Mouse (Mus musculus): ENCODE results near the gene Bud23. TPM values are rescaled to one million over a fixed set of nuclear protein-coding genes. Genes with fewer than 3 reads are reported as not detected.

The Bud23 gene
- polyA plus RNA-seq, 1 experiment = 38.0 TPM

DNA sequence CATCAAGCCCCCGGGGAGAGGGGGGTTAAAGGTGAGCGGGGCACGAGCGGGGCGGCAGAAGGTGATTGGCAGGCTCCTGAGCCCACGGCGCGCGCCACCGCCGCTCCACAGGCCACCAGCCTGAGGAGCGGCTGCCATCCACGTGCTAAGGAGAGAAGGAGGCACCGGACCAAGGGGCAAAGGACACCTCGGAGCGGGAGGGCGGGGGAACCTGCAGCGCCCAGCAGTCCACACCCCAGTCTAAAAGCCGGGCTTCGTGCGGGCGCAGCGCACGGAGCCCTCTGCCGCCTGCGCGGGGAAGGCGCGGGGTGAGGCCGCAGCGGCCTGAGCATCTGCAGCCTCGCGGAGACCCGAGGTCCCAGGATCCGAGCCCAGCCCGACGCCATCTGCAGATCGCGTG, 24.9 kb upstream of the Bud23 start, which contains the start of gene Mlxipl:
Gene Mlxipl, plus strand, starts transcription at position 238 of the 400 bp plus-strand sequence.
- H3K27ac ChIP-seq (ENCODE audit: insufficient read depth, low read length) = no peak within 1 kb of the TSS
- no peaks in the 10 kb centered on the region for H3K4me1 ChIP-seq (ENCODE audit: control insufficient read depth, insufficient read depth, low read length)
- no peak within 1 kb of the TSS for H3K4me3 ChIP-seq (ENCODE audit: insufficient read depth, low read length)
- TF ChIP-seq CTCF (IDR thresholded peaks at IDR 0.05; ENCODE audit: borderline replicate concordance, insufficient read depth, low read length) = no peak
- TF ChIP-seq POLR2A (IDR thresholded peaks at IDR 0.05; ENCODE audit: low read depth, low read length) = no peak

DNA sequence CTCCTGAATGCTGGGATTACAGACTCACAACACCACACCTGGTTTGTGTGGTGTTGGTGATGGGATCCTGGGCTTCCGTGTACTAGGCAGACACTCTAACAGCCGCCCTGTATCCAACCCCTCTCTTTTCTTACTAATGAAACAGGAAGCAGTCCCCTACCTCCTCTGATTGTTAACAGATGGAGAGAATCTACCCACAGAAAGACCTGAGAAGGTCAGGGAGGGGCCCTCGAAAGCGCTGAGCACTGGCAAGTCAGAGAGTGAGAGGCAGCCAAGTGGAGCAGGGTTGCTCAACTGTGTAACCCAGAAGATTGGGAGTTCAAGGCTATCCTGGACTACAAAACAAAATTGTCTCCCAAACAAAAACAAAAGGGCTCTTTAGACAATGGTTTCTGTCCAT, 22.1 kb upstream of the Bud23 start:
- TF ChIP-seq POLR2A (IDR thresholded peaks at IDR 0.05; ENCODE audit: low read depth, low read length) (no peak), CTCF (IDR thresholded peaks at IDR 0.05; ENCODE audit: borderline replicate concordance, insufficient read depth, low read length) (no peak)
- Histone ChIP-seq H3K27ac (ENCODE audit: insufficient read depth, low read length) (no peak overlapping the region), H3K4me3 (ENCODE audit: insufficient read depth, low read length) (no peak overlapping the region), H3K4me1 (ENCODE audit: control insufficient read depth, insufficient read depth, low read length) (no peaks in the 10 kb centered on the region)

DNA sequence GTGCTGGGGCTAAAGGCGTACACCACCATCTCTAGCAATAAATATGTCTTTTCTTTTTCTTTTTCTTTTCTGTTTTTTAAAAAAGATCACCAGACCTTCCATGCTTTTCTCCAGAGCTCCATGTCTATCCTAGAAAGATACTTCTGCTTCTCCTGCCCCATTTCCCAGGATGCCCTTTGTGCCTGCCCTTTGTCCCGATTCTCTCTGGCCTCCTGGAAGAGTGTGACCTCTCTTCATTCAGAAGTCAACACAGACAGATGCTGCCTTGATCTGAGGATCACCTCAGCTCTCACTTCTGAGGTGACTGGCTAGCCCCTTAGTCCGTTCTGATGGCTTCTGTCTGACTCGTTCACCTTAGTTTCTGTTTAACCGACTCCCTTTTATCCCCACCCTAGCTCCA, 15.8 kb upstream of the Bud23 start:
- Histone ChIP-seq H3K4me3 (ENCODE audit: insufficient read depth, low read length) (no peak overlapping the region), H3K27ac (ENCODE audit: insufficient read depth, low read length) (no peak overlapping the region), H3K4me1 (ENCODE audit: control insufficient read depth, insufficient read depth, low read length) (no peaks in the 10 kb centered on the region)
- TF ChIP-seq CTCF (IDR thresholded peaks at IDR 0.05; ENCODE audit: borderline replicate concordance, insufficient read depth, low read length) (no peak), POLR2A (IDR thresholded peaks at IDR 0.05; ENCODE audit: low read depth, low read length) (no peak)

DNA sequence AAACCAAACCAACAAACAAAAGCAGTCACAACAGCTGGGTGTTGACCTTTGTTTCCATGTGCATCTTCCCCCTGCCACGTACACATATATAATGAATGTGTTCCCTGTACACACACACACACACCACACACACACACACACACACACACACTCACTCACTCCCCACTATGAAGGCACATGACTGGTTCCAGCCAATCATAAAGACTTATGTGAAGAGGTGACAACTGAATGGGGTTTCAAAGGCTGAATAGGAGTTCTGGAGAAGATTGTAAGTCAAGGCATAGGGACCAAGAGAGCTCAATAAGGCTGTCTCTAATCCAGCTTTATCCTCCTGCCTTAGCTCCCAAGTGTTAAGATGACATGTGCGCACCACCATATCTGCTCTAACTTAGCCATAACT, 14.8 kb upstream of the Bud23 start:
- no peak overlapping the region for H3K4me3 ChIP-seq (ENCODE audit: insufficient read depth, low read length)
- TF ChIP-seq POLR2A (IDR thresholded peaks at IDR 0.05; ENCODE audit: low read depth, low read length) (no peak), CTCF (IDR thresholded peaks at IDR 0.05; ENCODE audit: borderline replicate concordance, insufficient read depth, low read length) (no peak)
- H3K4me1 ChIP-seq (ENCODE audit: control insufficient read depth, insufficient read depth, low read length) = no peaks in the 10 kb centered on the region
- no peak overlapping the region for H3K27ac ChIP-seq (ENCODE audit: insufficient read depth, low read length)

DNA sequence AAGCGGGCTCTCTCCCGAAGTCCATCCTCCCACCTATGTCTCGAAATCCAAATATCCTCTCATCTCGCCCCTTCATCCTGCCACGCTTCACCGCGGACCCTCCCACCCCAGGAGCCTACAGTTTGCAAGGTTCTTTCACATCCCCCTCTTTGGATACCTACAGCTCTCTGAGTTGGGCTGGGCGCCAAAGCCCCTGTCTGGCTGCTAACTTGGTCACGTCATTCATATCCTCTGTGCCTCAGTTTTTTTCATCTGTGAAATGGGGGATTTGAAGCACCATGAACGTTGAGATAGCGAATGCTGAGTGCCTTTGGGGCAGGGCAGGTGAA, 13.7 kb upstream of the Bud23 start:
- Histone ChIP-seq H3K27ac (ENCODE audit: insufficient read depth, low read length) (no peak overlapping the region), H3K4me1 (ENCODE audit: control insufficient read depth, insufficient read depth, low read length) (no peaks in the 10 kb centered on the region), H3K4me3 (ENCODE audit: insufficient read depth, low read length) (peak overlapping the region; percentile 44)
- TF ChIP-seq CTCF (IDR thresholded peaks at IDR 0.05; ENCODE audit: borderline replicate concordance, insufficient read depth, low read length) (no peak), POLR2A (IDR thresholded peaks at IDR 0.05; ENCODE audit: low read depth, low read length) (no peak)

DNA sequence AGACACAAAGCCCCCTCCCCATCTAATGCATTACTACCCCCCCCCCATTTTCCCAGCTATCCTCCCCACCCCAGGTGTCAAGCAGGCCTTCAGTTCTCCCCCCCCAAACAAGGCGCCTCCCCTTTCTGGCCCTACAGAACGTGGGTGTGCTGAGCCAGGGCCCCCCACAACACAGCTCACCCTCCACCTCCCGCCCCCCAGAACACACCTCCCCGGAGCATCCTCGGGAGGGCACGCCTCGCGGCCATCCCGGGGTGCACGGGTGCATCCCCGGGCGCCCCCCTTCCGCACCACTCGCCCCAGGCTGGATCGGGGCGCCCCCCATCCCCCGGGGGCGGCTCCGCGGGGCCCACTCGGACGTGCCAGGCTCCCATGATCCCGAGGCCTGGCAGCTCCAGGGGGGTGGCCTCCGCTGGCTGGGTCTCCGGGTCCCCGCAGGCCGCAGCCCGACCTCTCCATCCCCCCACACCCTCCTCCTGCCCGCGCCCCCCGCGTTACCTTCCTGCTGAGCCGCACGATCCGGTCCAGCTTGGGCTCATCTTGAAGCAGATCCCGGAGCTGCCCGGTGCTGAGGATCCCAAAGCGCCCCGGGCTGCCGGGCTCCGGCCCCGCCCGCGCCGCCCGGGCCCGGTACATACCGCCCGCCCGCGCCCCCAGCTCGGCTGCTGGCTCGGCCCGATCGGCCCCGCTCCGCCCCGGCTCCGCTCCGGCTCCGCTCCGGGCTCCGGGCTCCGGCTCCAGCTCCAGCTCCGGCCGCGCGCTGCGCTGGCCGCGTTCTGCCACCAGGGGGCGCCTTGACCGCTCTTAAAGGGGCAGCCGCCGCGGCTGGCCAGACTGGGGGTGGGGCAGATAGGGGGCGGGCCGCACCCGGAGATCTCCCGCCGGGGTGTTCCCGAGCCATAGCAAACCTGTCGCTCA, 13.1 kb upstream of the Bud23 start, which contains the start of gene Vps37d:
Gene Vps37d, minus strand, starts transcription at position 703 of the 918 bp plus-strand sequence.
- Histone ChIP-seq H3K4me3 (ENCODE audit: insufficient read depth, low read length) (peak within 1 kb of the TSS; percentile 74), H3K4me1 (ENCODE audit: control insufficient read depth, insufficient read depth, low read length) (no peaks in the 10 kb centered on the region), H3K27ac (ENCODE audit: insufficient read depth, low read length) (no peak within 1 kb of the TSS)
- TF ChIP-seq CTCF (IDR thresholded peaks at IDR 0.05; ENCODE audit: borderline replicate concordance, insufficient read depth, low read length) (peak; percentile 33; the same call in 1 of the 2 replicates), POLR2A (IDR thresholded peaks at IDR 0.05; ENCODE audit: low read depth, low read length) (no peak)

DNA sequence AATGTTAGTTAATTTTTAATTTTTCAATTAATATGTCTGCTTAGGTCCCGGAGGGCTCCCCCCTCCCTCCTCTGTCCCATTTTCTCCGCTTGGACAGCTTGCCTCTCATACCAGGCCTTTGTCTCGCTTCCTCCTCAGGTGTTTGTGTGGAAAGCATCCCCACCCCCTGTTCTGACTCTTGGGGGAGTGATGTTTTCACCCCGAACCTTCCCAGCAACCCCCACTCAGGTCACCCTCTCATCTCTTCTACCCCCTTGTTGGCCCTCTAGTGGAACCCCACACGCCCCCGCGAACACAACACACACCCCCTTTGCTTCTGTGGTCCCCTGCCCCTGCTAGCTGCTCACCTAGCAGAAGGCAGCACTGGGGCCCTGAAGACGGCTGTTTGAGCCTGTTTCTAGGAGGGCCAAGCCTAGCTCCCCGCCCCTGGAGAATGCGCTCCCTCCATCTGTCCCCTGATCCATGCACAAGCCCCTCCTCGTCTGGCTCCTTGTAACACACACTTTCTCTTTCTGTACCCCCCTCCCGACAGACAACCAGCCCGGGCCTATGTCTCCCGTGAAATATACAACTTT, 12.3 kb upstream of the Bud23 start:
- Histone ChIP-seq H3K4me1 (ENCODE audit: control insufficient read depth, insufficient read depth, low read length) (no peaks in the 10 kb centered on the region), H3K27ac (ENCODE audit: insufficient read depth, low read length) (no peak overlapping the region), H3K4me3 (ENCODE audit: insufficient read depth, low read length) (peak overlapping the region; percentile 74)
- TF ChIP-seq POLR2A (IDR thresholded peaks at IDR 0.05; ENCODE audit: low read depth, low read length) = no peak
- no peak for TF ChIP-seq CTCF (IDR thresholded peaks at IDR 0.05; ENCODE audit: borderline replicate concordance, insufficient read depth, low read length)

DNA sequence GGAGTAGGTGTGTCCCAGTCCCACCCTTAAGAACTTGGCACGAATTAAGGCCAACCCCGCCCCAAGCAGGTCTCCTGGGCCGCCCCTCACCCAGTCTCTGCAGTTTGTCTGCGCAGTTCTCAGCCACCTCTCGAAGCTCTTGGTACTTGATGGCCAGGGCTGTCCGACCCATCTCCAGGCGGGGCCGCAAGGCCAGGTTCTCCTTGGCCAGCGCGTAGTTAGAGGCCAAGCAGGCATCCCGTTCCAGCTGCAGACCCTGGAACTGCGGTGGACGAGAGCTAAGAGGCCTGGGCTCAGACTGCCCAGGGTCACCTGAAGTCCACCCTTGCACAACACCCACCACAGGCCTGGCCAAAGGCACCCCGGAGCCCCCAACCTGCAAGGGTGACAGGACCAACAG, 11.6 kb upstream of the Bud23 start:
- no peak for TF ChIP-seq CTCF (IDR thresholded peaks at IDR 0.05; ENCODE audit: borderline replicate concordance, insufficient read depth, low read length)
- TF ChIP-seq POLR2A (IDR thresholded peaks at IDR 0.05; ENCODE audit: low read depth, low read length) = no peak
- Histone ChIP-seq H3K4me3 (ENCODE audit: insufficient read depth, low read length) (no peak overlapping the region), H3K4me1 (ENCODE audit: control insufficient read depth, insufficient read depth, low read length) (no peaks in the 10 kb centered on the region), H3K27ac (ENCODE audit: insufficient read depth, low read length) (no peak overlapping the region)

DNA sequence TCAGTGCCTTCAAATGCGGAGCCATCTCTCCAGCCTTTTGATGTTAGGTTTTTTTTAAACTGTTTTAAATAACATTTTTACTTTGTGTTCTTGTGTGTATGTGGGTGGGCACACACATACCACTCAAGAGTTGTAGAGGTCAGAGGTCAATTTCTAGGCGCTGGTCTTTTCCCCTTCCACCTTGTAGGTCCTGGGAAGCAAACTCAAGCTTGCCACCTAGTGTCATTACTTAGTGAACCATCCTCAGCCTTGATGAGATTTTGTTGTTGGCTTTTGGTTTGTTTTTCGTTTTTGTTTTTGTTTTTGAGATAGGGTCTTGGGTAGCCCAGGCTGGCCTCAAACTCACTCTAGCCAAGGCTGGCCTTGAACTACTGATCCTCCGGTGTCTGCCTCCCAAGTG, 10.9 kb upstream of the Bud23 start:
- H3K4me1 ChIP-seq (ENCODE audit: control insufficient read depth, insufficient read depth, low read length) = no peaks in the 10 kb centered on the region
- TF ChIP-seq CTCF (IDR thresholded peaks at IDR 0.05; ENCODE audit: borderline replicate concordance, insufficient read depth, low read length) = no peak
- TF ChIP-seq POLR2A (IDR thresholded peaks at IDR 0.05; ENCODE audit: low read depth, low read length) = no peak
- H3K4me3 ChIP-seq (ENCODE audit: insufficient read depth, low read length) = no peak overlapping the region
- H3K27ac ChIP-seq (ENCODE audit: insufficient read depth, low read length) = no peak overlapping the region
